Mouse (Mus musculus) kidney, adult 18-20 months (tissue): ENCODE data around the gene Arsg.

Experiments
- DNase-seq: peaks from one replicate; pipeline ENCODE4 v3.0.0; 2021

Gene Arsg

DNA sequence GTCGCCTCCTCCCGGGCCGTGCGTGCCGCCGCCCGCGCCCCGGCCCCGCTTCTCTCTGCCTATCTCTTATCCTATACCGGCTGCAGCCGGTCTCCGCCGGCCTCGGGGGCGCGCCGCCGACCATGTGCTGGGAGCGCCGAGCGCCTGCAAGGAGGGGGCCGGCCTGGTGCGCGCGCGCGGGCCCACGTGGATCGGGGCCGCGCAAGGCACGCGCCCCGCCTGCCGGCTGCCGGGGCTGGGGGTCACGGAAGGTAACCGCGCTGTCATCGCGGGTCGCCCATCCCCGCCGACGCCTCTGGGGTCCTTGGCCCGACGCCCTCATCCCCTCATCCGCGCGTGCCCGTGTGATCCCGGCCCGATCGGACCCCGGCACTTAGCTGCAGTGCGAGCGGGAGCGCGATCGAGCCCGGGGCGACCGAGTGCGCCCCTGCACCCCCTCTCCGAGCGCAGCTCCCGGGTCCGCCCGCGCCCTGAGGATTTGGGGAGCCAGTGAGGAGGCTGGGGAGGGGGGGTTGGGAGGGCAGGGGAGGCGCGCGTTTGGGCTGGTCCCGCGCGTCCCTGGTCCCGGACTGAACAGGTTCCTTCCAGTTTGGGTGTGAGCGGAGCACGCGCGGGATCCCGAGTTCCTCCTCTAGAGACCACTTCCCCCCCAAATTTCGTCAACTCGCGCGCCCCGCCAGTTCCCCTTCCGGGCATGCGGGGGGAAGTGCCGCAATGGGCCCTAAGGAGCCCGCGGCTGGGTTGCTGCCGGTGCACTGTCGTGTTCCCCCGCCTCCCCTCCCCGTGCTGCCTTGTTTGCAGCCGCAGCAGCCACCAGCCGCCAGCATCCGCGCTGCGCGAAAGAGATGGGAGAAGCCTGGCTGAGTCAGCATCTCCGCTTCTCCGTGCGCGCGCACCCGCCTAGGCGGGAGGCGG is at the start of gene Arsg, which contains the start of gene Slc16a6:
Gene Arsg (plus strand): TSS at position 204 of the 915 bp plus-strand sequence.
Gene Slc16a6 (minus strand): TSS at position 428 of the 915 bp plus-strand sequence.
- peak; percentile 76 for DNase-seq

DNA sequence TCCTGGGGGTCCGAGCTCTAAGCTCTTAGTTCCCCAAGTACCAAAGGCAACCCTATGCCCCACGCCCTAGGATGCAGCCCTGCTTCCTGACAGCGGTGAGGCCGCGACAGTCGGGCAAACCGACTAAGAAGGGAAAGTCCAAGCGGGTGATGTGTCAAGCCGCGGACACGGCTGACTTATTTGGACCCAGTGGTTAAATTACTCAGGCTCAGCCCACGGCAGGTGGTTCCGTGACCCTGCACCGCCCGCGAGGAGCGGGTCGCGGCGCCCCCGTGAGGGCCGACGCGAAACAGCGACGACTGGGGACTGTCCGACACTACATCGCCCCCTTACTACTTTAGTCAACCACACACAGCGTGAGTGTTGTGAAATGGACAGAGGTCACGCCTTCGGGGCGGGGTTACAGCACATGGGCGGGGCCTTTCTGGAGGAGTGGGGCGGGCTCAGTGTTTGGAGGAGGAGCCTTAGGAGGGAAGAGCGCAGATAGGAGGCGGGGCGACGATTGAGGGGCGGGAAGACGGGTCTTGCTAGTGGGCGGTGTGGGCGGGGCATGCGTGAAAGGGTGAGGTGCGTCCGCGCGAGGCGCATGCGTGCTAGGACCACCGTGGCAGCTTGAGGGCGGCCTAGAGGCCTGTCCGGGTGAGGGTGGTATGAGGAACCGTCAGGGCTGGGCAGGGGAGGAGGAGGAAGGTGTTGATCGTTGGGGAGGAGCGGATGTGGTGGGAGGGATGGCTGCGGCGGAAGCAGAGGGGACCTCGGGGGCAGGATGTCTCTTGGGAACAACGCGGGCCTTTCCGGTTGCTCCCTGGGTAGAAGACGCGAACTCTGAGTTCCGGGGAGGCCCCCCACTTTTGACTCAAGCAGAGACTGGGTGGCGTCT is 47.5 kb upstream of the Arsg start, which contains the start of gene Amz2:
Gene Amz2 (plus strand): TSS at position 555 of the 880 bp plus-strand sequence.
- peak; percentile 100 for DNase-seq

DNA sequence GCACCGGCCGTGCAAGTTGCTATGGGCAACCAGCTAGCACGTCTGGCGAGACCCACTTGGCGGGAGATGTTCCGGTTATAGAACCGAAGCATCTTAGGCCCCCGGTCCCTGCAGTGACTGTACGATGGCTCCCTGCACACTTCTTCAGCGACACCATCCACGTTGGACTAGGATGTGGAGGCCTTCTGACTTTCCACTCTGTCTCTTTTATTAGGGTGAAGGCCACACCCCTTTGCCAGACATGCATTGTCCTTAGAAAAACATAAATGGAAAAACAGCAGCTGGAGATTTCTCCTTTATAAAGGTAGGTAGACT is 46.9 kb upstream of the Arsg start:
- no peak for DNase-seq

DNA sequence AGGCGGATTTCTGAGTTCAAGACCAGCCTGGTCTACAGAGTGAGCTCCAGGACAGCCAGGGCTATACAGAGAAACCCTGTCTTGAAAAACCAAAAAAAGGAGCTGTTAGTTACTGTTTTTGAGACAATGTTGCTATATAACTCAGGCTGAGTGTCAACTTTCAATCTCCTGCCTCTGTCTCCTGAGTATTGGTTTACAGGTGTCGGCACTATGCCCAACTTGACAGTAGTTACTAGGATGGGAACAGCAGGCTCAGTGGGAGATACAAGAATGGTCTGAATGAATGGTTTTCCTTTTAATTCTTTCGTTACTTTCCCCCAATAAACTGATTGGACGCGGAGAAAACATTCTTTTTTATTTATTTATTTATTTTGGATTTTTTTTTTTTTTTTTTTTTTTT is 45.8 kb upstream of the Arsg start:
- DNase-seq: no peak

DNA sequence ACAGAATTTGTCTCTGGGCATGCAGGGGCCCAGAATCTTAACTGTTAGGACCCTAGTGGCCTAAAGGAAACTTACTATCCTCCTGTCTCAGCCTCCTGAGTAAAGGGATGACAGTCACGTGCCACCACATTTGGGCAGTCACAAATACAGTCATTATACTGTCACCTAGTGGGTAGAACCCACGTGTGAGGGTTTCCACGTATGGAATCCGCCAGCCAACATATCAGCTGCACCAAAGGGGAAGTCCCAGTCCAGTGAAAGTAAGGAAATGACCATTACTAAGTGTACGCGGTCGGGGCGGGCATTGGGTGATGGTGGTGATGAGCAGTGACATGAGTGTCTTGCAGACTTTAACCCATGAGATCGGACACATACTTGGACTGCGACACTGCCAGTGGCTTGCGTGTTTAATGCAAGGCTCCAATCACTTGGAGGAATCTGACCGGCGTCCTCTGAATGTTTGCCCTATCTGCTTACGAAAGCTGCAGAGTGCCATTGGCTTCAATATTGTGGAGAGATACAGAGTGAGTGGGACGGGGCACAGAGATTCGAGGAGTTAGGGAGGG is 38.9 kb upstream of the Arsg start:
- no peak for DNase-seq

DNA sequence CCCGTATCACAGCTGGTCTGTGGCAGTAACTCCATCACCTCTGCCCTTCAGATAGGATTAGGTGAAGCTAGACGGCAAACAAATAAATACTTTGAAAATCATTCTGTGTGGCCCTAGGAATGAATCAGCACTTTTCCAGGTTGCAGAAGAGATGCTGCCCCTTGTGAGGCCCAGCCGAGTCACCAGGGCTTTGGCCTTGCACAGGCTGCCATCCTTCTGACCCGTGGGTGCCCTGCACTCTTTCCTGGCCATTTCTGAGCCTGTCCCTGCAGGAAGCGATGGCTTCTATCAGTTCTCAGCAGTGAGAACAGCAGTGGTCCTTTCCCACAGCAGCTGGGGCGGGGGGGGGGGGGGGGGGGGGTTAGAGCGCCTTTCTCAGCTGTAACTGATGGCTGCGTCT is 36.3 kb upstream of the Arsg start:
- no peak for DNase-seq

DNA sequence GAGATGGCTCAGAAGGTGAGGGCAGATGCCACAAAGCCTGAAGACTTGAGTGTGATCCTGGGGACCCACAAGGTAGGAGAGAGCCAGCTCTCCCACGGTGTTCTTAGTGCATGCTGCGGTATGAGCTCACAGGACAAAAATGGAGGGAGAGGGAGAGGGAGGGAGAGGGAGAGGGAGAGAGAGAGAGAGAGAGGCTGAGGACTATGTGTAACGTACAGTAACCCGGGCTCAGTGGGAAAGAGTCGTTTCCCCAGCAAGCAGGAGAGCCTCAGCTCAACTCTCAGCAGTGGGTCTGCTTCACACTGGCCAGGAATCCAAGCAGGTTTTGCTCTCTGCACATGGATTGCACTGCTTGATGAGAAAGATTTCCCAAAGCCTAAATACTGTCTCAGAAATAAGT is 34.0 kb upstream of the Arsg start:
- no peak for DNase-seq

DNA sequence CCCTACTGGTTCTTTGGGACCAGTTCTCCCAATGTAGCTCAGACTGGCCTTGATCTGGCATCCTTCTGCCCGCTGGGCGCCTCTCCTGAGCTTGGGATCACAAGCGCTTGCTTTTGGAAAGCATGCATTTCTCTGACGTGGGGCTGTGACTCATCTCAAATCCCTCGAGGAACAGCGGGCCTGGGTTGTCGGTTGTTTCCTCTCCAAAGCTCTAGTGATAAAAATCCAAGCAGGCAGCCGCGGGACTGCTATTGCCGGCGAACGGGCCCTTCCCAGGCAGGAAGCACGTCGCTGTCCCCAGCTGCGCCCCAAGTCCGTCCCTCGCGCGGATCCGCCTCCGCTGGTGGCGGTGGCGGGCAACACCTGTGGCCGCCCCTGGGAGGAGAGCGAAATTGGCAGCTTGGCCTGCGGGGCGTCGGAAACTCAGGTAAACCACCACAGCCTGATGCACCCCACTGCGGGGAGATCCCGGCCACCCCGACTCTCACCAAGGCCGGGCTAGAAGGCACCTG is 33.3 kb upstream of the Arsg start:
- DNase-seq: peak; percentile 77

DNA sequence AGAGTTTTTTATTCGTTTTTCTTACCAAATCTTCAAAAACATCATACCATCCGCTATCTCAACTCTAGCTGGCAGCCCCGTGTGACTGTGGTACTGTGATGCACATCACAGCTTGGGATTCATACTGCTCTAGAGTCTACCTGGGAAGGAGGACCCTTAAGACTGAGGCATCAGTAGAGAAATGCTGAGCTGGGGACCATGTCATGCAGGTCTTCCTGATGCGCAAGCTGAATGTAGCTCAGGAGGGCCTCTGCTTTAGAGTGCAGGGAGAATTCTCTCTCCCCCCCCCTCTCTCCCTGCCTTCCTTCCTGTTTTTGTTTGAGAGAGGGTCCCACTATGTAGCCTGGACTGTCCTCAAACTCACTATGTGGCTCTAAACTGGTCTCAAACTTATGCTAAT is 32.5 kb upstream of the Arsg start:
- no peak for DNase-seq

DNA sequence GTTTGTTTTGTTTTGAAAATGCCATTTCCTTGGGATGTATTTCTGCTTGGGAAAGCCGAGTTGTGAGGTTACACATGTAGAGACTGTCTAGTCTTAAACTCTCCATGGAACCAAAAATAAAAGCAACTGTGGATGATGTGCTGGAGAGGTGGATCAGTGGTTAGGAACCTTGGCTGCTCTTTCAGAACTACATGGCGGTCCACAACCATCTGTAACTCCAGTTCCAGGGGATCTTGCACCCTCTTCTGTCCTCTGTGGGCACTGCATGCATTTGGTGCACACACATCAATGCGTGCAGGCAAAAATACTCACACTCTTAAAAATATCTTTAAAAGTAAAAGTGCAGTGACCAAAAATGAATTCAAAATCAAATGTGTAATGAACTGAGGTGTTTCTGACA is 32.1 kb upstream of the Arsg start:
- DNase-seq: peak; percentile 59

DNA sequence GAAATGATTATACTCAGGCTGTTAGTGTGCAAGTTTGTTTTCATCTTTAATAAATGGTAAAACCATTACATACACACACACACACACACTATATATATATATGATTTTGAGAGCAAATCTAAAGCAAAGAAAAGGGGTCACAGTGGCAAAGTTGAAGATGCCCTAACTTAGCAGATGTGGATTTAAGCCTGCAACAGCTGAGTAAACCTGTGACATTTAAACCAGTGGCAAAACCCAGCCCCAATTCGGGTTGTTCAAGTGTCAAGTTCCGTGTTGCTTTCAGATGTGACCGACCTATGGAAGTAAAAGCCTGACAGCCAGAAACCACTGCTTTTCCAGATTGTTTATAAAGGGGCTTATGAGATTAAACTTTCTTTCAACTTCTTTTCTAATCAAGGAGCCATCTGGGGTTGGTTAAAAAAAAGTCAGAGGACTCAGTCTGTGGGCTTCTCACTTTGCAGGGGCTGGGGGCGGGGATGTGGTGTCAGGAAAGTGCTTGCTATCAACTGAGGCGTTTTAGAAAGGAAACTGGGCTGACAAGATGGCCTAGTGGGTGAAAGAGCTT is 30.9 kb upstream of the Arsg start:
- DNase-seq: no peak

DNA sequence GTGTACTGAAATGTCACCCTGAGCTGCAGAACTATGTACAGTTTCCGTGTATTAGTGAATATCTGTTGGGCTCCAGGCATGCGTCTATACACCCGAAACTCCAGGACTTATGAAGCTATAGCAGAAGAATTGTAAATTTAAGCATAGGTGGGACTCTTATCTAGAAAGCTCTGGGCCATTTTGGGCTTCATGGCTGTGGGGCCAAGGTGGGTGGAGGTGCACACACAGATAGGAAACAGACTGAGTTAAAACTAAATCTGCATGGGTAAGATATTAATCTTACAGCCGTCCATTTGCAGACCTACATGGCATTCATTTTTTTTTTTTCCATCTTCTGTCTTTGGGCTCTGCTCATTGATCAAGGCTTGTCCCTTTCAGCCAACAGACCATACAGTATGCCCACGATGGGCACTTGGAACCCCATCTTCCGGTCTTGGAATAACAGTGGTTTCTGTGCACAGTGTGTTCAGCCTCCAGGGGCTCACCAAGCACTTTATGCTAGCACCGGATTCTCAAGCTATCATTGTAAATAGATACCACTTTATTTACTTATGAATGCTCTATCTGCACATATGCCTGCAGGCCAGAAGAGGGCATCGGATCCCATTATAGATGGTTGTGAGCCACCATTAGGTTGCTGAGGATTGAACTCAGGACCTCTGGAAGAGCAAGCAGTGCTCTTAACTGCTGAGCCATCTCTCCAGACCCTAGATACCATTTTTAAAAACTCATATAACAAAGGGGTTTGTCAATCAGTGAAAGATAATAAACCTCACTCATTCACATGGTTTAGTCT is 29.5 kb upstream of the Arsg start:
- DNase-seq: no peak

DNA sequence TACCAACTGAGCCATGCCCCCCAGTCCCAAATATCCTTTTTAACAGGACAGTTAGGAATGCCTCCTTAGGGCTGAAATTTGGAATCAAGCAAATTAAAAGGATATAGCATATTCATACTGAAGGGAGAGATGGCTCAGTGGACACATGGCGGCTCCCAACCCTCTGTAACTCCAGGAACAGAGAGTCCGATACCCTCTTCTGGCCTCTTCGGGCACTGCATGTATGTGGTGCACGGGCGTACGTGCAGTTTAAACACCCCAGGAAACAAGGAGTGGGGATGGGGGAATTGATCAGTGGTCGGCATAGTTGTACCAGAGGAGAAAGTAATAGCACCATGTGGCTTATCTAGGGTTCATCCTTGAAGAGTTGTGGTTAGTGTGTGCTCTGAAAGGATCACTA is 28.6 kb upstream of the Arsg start:
- DNase-seq: peak; percentile 20

DNA sequence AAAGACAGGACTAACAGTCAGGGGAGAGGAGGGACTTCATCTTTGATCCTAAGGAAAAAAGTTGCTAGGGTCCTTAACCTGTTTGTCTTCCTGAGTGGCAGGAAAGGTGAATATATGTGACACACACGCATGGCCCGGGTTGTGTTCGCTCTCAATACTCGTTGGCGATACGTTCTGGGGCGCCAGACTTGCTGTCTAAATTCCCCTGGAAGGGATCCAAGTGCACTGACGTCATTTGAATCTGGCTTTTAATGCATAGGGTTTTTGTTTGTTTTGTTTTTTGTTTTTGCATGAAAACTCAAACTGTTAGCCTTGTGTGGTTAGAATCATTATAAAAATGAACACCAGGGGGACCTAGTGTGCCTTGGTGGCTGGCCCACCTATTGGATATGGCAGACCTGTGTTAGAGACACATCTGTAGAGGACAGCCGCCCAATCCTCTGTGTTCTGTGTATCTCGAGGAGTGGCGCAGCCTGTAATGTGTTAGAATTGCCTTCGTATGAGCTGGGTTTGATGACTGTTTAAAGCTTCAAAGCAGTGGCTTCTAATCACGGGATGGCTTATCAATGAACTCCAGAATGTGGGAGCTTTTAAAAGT is 27.6 kb upstream of the Arsg start:
- DNase-seq: peak; percentile 25

DNA sequence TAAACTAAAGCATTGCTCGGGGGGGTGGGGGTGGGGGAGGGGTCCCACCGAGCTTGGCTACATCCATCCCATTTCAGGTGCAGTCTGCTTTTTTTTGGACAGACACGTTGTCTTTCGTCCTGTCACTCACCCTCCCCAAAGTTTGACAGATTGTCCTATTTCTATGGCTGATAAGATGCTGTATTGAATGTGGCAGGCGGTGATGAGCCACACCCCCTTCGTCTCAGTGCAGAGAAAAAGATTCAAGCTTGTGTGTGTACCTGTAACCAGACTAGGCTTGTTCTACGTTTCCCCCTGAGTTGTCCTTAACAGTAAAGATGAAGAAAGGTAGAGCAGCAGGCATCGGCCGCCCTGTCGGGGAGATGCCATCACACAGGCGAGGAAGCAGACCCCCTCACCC is 22.0 kb upstream of the Arsg start:
- DNase-seq: no peak

DNA sequence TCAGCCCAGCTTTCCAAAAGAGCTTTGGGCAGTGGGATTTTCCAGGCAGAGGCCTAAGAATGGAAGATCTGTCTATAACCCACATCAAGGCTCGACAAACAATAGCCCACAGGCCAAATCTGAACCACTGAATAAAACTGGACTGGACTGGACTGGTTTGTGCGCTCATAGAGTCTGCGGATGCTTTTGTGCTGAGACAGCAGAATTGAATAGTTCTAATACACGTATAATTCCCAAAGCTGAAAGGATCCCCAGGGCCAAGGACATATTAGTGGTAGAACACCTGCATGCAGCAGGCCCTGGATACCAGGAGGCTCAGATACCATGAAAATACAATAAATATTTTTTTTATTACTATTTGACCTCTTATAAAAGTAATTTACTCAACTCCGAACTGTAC is 16.9 kb upstream of the Arsg start:
- DNase-seq: no peak

DNA sequence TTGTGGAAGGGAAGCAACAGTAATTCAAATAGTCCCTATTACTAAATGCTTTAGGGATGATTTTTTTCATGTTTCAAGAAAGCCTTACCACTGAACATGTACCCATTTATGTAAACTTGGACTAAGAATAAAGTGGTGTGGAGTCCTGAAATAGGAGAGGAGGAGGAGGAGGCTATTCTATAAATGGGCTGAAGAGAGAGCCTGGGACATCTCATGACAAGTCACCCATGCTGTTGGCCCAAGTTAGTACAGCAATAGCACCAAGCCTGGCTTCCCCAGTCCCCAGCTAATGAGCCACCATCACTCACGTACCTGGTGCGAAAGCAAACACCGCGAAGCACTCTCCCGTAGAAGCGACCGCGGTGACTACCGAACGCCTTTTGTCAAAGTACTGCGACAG is 15.0 kb upstream of the Arsg start:
- DNase-seq: no peak

DNA sequence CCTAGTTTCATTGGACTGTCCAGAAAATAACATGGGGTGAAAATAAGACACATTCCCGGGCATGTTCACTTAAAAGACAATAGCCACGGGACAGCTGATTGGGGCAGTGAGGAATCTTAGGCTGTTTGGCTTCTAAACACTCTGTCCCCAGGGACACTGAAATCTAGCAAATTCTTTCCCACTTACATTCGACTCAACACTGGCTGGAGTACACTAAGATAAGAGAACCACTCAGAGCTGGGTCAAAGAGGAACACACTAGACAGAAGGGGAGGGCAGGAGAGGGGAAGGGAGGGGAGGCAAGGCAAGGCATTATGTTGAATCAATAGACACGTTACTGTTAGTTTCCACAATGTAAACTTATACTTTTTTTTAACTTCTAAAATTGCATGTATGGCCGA is 12.6 kb upstream of the Arsg start:
- no peak for DNase-seq

DNA sequence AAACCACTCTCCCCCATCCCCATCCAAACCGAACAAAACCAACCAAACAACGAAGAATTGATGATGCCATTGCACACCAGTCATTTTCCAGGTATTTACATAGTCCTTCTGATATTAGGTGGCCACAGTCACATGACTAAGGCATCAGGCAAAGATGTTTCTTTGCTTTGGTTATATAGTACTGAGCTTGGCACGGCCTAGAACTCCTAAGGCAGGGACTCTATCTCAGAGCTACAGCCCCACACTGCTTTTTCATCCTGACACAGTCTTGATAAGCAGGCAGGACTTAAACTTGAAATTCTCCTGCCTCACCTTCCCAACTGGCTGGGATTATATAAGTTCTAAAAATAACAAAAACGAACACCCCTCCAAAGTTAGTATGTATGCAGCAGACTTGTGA is 8.1 kb upstream of the Arsg start:
- DNase-seq: no peak

DNA sequence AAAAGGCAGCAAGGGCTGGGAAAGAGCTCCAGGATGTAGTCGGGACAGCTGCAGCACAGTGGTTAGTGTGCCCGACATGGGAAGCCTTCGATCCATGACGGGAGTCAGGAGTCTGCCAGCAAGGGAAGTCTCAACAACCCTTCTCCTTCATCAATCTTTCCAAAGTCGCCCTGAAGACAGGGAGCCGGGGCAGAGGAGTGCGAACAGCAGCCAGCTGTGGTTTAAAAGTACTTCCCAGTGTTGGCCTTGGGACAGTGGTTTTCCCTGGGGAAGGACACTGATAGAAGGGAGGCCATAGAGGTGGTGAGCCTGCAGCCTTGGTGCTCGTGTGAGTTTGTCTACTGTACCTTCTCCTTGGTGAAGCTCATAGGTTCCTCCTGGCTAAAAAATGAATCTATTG is 6.2 kb upstream of the Arsg start:
- DNase-seq: no peak

DNA sequence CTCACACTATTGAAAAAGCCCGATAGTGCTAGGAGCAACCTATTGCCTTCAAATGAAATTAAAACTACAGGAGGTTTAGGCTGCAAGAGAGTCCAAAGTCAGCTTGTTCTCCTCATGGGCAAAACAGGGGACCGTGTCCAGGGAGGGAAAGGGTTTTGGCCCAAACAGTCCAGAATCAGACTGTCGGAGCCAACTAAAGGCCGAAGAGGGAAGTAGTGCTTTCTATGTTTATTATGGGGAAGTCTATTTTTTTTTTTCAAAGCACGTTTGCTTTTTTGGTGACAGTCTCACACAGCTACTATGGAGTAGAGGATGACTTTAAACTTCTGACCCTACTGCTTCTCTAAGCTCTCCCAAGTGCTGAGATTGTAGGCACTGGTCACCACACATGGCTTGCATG is 5.0 kb upstream of the Arsg start:
- no peak for DNase-seq

DNA sequence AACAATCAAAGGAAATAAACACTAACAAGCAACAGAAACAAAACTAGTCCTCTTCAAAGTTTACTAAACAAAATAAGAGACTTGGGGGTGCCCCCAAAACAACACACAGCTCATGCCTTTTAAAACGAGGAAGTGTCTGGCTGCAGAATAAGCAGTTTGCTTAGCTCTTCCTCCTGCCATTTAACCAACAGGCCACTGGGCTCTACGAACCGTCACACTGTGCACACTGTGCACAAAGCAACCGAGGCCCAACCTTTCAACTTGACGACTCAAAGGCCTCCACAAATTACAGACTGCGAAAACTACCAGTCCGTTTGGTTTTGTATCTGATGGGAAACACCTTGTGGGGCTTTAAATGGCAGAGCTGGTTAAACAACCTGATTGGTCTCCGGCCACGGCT is 3.0 kb upstream of the Arsg start:
- DNase-seq: no peak
